Mouse (Mus musculus): ENCODE data around the gene Prame.
"Not testable (repeated sequence)": the region's sequence is repeated elsewhere in the genome, so short reads cannot be mapped to it uniquely, and the experiment has no call there.

DNA sequence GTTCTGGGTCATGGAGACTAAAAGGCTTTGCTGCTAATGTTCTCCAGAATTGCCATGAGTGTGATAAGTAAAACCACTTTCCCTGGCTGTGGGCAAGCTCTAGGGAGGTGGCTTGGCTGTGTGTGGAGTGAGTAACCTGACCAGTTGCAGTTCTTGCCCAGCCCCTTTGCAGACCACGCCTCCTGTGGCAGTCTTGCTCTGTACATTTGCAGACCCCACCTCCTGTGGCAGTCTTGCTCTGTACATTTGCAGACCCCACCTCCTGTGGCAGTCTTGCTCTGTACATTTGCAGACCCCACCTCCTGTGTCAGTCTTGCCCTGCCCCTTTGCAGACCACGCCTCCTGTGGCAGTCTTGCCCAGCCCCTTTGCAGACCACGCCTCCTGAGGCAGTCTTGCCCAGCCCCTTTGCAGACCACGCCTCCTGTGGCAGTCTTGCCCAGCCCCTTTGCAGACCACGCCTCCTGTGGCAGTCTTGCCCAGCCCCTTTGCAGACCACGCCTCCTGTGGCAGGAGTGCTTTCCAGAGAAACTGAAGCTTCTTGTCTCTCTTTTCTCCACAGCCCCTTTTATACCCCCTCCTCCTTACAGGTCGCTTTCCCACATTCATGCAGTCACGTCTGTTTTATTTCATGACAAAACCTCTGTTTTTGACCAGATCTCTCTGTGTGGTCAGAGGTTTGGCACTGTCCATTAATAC, 53.1 kb downstream of the Prame start:
- not testable (repeated sequence) for TF ChIP-seq CTCF (IDR thresholded peaks at IDR 0.05; ENCODE audit: low read depth, low read length); POLR2A (IDR thresholded peaks at IDR 0.05; ENCODE audit: borderline replicate concordance, low read depth, low read length)

All from bone marrow macrophage, adult 2 months (primary cell).